Mouse (Mus musculus) midbrain, embryonic 15.5 days (tissue): ENCODE data around the gene D430019H16Rik. TPM values are rescaled to one million over a fixed set of nuclear protein-coding genes. Genes with fewer than 3 reads are reported as not detected.

Experiments used
- ATAC-seq: fragments of 200-750 bp; cut with Nextera tagmentation; replicated peaks from 2 replicates; pipeline ENCODE4 v1.8.0; 2017; ENCODE audit warnings: moderate TSS enrichment
- H3K27ac ChIP-seq: fragments of 300-500 bp; sonication (generic); 2 replicates; pipeline ENCODE4 v1.5.1; 2015; ENCODE audit warnings: mild to moderate bottlenecking, inconsistent platforms
- H3K27me3 ChIP-seq: fragments of 300-500 bp; sonication (generic); replicated peaks from 2 replicates; pipeline ENCODE4 v1.6.1; 2015; ENCODE audit warnings: inconsistent platforms
- H3K36me3 ChIP-seq: fragments of 300-500 bp; sonication (generic); replicated peaks from 2 replicates; pipeline ENCODE4 v1.6.1; 2015; ENCODE audit warnings: inconsistent platforms
- H3K4me1 ChIP-seq: fragments of 300-500 bp; sonication (generic); 2 replicates; pipeline ENCODE4 v1.6.1; 2015; ENCODE audit warnings: inconsistent platforms
- H3K4me2 ChIP-seq: fragments of 300-500 bp; sonication (generic); 2 replicates; pipeline ENCODE4 v1.6.1; 2015; ENCODE audit warnings: inconsistent platforms, mild to moderate bottlenecking, moderate library complexity
- H3K4me3 ChIP-seq: fragments of 300-500 bp; sonication (generic); 2 replicates; pipeline ENCODE4 v1.5.1; 2015; ENCODE audit warnings: mild to moderate bottlenecking, inconsistent platforms
- H3K9ac ChIP-seq: fragments of 300-500 bp; sonication (generic); 2 replicates; pipeline ENCODE4 v1.6.1; 2015; ENCODE audit warnings: mild to moderate bottlenecking, inconsistent platforms
- H3K9me3 ChIP-seq: fragments of 300-500 bp; sonication (generic); 2 replicates; pipeline ENCODE4 v1.6.1; 2016; ENCODE audit warnings: inconsistent platforms
- WGBS: fragments of 180-500 bp; shearing (Covaris S2); methylation state at CpG from one replicate; pipeline ENCODE4 v1.1.7; 2015; ENCODE audit warnings: mixed read lengths; 5-methylcytosine and 5-hydroxymethylcytosine counted together
- polyA plus RNA-seq: library from polyadenylated mRNA; unstranded; fragments of >200 nt; fragmentation: Nextera tagmentation; extraction: Ambion mirVana; gene quantifications from 2 replicates; pipeline ENCODE4 v1.2.1, GENCODE M21; 2015

Gene D430019H16Rik
- polyA plus RNA-seq, result 15.3 and 15.5 TPM in 2 replicates

- Histone ChIP-seq H3K4me2 (peak within 1 kb of the TSS; percentile 75), H3K9me3 (no peaks in the 10 kb centered on the region), H3K27me3 (no peaks in the 10 kb centered on the region), H3K36me3 (no peaks in the 10 kb centered on the region), H3K9ac (peak within 1 kb of the TSS; percentile 87), H3K27ac (peak within 1 kb of the TSS; percentile 87), H3K4me3 (peak within 1 kb of the TSS; percentile 80), H3K4me1 (peaks cover 43% of the 10 kb centered on the region)
- peak; percentile 88 for ATAC-seq
- WGBS, result 0% methylated on average over 30 of the region's 38 CpGs
Measured at GRCm38 (mm10) chr12:105453670-105454257, at the start of gene D430019H16Rik. D430019H16Rik (plus strand) TSS chr12:105453856.

DNA sequence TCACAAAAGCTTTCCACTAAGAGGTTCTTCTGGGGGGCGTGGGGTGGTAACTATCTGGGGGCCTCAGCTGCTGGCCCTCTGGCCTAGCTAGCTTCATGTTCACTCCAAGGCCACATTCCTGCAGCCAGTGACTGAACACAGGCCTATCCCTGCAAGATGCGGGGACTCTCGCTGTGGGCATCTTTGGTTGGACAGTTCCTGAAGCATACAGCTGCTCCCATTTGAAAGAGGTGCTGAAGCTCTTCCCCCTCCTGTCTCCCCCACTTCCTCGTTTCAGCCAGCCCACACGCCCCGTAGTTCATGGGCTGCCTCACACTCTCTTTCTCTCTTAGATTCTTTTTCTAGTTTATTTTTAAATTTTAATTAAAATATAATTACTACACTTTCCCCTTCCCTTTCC is 47.6 kb upstream of the D430019H16Rik start:
- no peak overlapping the region for H3K4me3 ChIP-seq
- no peak overlapping the region for H3K9ac ChIP-seq
- no peaks in the 10 kb centered on the region for H3K27me3 ChIP-seq
- WGBS, result 84% methylated on average over 6 of the region's 6 CpGs
- no peak for ATAC-seq
- peaks cover 14% of the 10 kb centered on the region; the same call in 1 of the 2 replicates for H3K4me1 ChIP-seq
- no peaks in the 10 kb centered on the region for H3K9me3 ChIP-seq
- no peaks in the 10 kb centered on the region for H3K36me3 ChIP-seq
- H3K27ac ChIP-seq, result no peak overlapping the region
- no peak overlapping the region for H3K4me2 ChIP-seq

GRCm38 (mm10) chr12:105413909-105414308 is 39.7 kb upstream of the D430019H16Rik start:
- Histone ChIP-seq H3K27ac (no peak overlapping the region; the same call in 1 of the 2 replicates), H3K4me3 (no peak overlapping the region), H3K27me3 (no peaks in the 10 kb centered on the region), H3K4me2 (no peak overlapping the region), H3K9ac (no peak overlapping the region), H3K4me1 (0 out of 2 replicates have a peak, but pooled peaks cover 5% of the 10 kb centered on the region), H3K9me3 (no peaks in the 10 kb centered on the region), H3K36me3 (no peaks in the 10 kb centered on the region)
- WGBS, result 70% methylated on average over 8 of the region's 8 CpGs
- no peak for ATAC-seq

DNA sequence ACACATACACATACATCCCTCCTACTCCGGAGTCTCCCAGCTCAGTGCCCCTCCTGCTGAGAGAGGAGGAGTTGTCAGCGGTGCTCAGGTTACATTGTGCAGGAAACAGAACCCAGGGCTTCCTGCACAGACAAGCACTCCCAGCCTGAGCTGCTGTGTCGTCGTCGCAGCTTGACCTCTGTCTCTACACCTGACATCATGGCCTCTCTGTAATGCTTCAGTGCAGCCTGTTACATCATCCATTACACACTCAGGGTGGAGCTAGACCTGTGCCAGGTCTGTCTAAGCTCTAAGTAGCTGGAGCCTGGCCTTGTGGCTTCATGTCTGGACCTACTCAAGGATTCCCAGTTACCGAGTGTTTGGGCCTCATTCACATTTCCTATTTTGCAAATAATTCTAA is 33.2 kb upstream of the D430019H16Rik start:
- Histone ChIP-seq H3K27ac (no peak overlapping the region), H3K36me3 (no peaks in the 10 kb centered on the region), H3K4me1 (no peaks in the 10 kb centered on the region), H3K4me3 (no peak overlapping the region), H3K4me2 (no peak overlapping the region), H3K9ac (no peak overlapping the region), H3K9me3 (no peaks in the 10 kb centered on the region), H3K27me3 (no peaks in the 10 kb centered on the region)
- 67% methylated on average over 6 of the region's 6 CpGs for WGBS
- no peak for ATAC-seq

- H3K4me2 ChIP-seq, result no peak overlapping the region
- H3K27ac ChIP-seq, result no peak overlapping the region
- no peak for ATAC-seq
- 78% methylated on average over 7 of the region's 7 CpGs for WGBS
- no peaks in the 10 kb centered on the region for H3K36me3 ChIP-seq
- H3K27me3 ChIP-seq, result no peaks in the 10 kb centered on the region
- H3K9me3 ChIP-seq, result no peaks in the 10 kb centered on the region
- 0 out of 2 replicates have a peak, but pooled peaks cover 4% of the 10 kb centered on the region for H3K4me1 ChIP-seq
- H3K9ac ChIP-seq, result no peak overlapping the region
- no peak overlapping the region for H3K4me3 ChIP-seq
Measured at GRCm38 (mm10) chr12:105426541-105426940, 27.1 kb upstream of the D430019H16Rik start.

DNA sequence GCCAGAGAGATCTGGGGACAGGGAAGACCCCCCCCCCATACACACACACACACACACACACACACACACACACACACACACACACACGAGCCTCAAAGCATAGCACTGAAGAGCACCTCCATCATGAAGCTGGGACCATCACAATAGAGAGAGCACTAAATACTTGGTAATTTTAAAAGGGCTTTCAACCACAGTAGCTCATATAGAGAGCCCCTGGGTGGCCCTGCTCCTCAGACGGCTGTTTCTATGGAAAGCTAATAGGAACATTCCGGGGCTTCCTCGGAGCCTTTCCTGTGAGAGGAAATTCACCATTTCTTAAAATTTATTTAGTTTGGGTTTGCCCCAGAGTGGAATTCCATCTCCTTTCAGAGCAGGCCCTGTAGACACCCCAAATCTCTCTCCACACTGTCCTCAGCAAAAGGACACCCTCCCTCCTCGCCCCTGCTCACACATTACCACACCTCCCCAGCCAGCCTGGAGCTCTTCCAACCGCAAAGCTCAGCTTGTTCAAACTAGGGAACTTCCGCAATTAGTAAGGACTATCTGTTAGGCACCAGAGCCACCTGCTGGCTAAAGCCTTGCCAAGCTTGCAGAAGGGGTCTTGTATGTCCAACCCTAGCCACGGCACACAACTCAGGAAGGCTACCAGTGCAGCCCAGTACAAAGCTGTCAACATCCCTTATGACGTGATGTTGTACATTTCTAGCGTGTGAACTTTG is 26.5 kb upstream of the D430019H16Rik start:
- 29% methylated on average over 10 of the region's 10 CpGs for WGBS
- Histone ChIP-seq H3K27me3 (no peaks in the 10 kb centered on the region), H3K9me3 (no peaks in the 10 kb centered on the region), H3K4me2 (no peak overlapping the region), H3K9ac (no peak overlapping the region), H3K4me3 (no peak overlapping the region), H3K36me3 (no peaks in the 10 kb centered on the region), H3K27ac (no peak overlapping the region), H3K4me1 (0 out of 2 replicates have a peak, but pooled peaks cover 4% of the 10 kb centered on the region)
- peak; percentile 82 for ATAC-seq

DNA sequence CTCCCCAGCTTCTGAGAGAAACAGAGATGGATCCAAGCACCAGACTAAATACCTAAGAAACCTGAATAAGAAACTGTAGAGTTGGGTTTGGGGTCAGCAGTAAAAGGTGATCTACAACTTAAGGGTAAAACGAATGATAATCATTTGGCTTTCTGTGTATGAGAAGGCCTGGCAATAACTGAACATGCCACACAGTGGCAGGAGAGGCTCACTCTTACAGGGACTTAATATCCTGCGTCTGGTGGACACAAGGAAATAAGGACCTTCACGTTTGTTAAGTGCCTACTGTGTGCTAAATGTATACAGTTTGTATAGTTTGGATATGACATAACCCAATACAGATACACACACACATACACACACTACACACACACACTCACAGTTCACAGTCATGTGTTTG is 21.8 kb upstream of the D430019H16Rik start:
- no peaks in the 10 kb centered on the region for H3K9me3 ChIP-seq
- WGBS, result 52% methylated on average over 3 of the region's 3 CpGs
- H3K27me3 ChIP-seq, result no peaks in the 10 kb centered on the region
- H3K4me3 ChIP-seq, result no peak overlapping the region
- H3K27ac ChIP-seq, result no peak overlapping the region
- no peak overlapping the region for H3K4me2 ChIP-seq
- no peak overlapping the region for H3K9ac ChIP-seq
- 0 out of 2 replicates have a peak, but pooled peaks cover 4% of the 10 kb centered on the region for H3K4me1 ChIP-seq
- no peak for ATAC-seq
- no peaks in the 10 kb centered on the region for H3K36me3 ChIP-seq

- H3K27me3 ChIP-seq, result no peaks in the 10 kb centered on the region
- no peaks in the 10 kb centered on the region for H3K36me3 ChIP-seq
- H3K4me3 ChIP-seq, result no peak overlapping the region
- no peaks in the 10 kb centered on the region for H3K4me1 ChIP-seq
- H3K9ac ChIP-seq, result no peak overlapping the region
- H3K9me3 ChIP-seq, result no peaks in the 10 kb centered on the region
- ATAC-seq, result no peak
- H3K27ac ChIP-seq, result no peak overlapping the region
- WGBS, result 74% methylated on average over 3 of the region's 3 CpGs
- H3K4me2 ChIP-seq, result no peak overlapping the region
Measured at GRCm38 (mm10) chr12:105432807-105433206, 20.8 kb upstream of the D430019H16Rik start.

GRCm38 (mm10) chr12:105438259-105438658 is 15.4 kb upstream of the D430019H16Rik start:
- no peaks in the 10 kb centered on the region for H3K9me3 ChIP-seq
- no peak overlapping the region for H3K9ac ChIP-seq
- no peak for ATAC-seq
- no peaks in the 10 kb centered on the region for H3K4me1 ChIP-seq
- no peaks in the 10 kb centered on the region for H3K36me3 ChIP-seq
- H3K27me3 ChIP-seq, result no peaks in the 10 kb centered on the region
- H3K4me2 ChIP-seq, result no peak overlapping the region
- no peak overlapping the region for H3K27ac ChIP-seq
- WGBS, result 46% methylated on average over 5 of the region's 5 CpGs
- no peak overlapping the region for H3K4me3 ChIP-seq

- no peaks in the 10 kb centered on the region for H3K9me3 ChIP-seq
- no peaks in the 10 kb centered on the region for H3K27me3 ChIP-seq
- H3K4me2 ChIP-seq, result no peak overlapping the region
- no peak overlapping the region for H3K27ac ChIP-seq
- no peaks in the 10 kb centered on the region for H3K36me3 ChIP-seq
- H3K4me1 ChIP-seq, result no peaks in the 10 kb centered on the region
- 77% methylated on average over 6 of the region's 6 CpGs for WGBS
- H3K4me3 ChIP-seq, result no peak overlapping the region
- H3K9ac ChIP-seq, result no peak overlapping the region
- ATAC-seq, result no peak
Measured at GRCm38 (mm10) chr12:105439976-105440375, 13.7 kb upstream of the D430019H16Rik start.

DNA sequence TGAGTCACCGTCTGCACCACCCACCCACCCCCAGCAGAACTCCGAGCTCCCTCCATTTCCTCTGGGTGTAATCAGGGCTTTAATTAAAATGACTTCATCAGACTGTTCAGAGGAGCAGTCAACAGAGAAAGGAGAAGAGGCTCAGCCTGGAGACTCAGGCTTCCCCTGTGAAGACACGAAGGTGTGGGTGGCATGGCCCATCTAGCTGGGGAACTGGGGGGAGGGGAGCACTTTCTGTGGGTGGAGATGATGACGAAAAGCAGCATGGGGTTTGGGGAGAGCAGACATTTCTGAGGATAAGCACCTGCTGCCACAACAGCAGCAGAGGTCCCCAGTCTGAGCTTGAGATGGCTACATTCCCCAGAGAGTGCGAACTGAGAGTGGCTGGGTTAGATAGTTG is 10.1 kb upstream of the D430019H16Rik start:
- Histone ChIP-seq H3K27ac (no peak overlapping the region), H3K9ac (no peak overlapping the region), H3K9me3 (no peaks in the 10 kb centered on the region), H3K4me1 (no peaks in the 10 kb centered on the region), H3K4me3 (no peak overlapping the region), H3K36me3 (no peaks in the 10 kb centered on the region), H3K27me3 (no peaks in the 10 kb centered on the region), H3K4me2 (no peak overlapping the region)
- 80% methylated on average over 5 of the region's 5 CpGs for WGBS
- no peak for ATAC-seq

GRCm38 (mm10) chr12:105445767-105446166 is 7.9 kb upstream of the D430019H16Rik start:
- ATAC-seq, result no peak
- H3K27me3 ChIP-seq, result no peaks in the 10 kb centered on the region
- H3K4me2 ChIP-seq, result no peak overlapping the region
- H3K36me3 ChIP-seq, result no peaks in the 10 kb centered on the region
- H3K4me3 ChIP-seq, result no peak overlapping the region
- H3K9ac ChIP-seq, result no peak overlapping the region
- no peaks in the 10 kb centered on the region for H3K9me3 ChIP-seq
- no peak overlapping the region for H3K27ac ChIP-seq
- 80% methylated on average over 6 of the region's 6 CpGs for WGBS
- no peaks in the 10 kb centered on the region for H3K4me1 ChIP-seq

GRCm38 (mm10) chr12:105449239-105449638 is 4.4 kb upstream of the D430019H16Rik start:
- no peak for ATAC-seq
- Histone ChIP-seq H3K9me3 (no peaks in the 10 kb centered on the region), H3K9ac (no peak overlapping the region), H3K27ac (no peak overlapping the region), H3K4me2 (no peak overlapping the region), H3K4me1 (peaks cover 7% of the 10 kb centered on the region), H3K36me3 (no peaks in the 10 kb centered on the region), H3K4me3 (no peak overlapping the region), H3K27me3 (no peaks in the 10 kb centered on the region)
- 79% methylated on average over 4 of the region's 4 CpGs for WGBS
